Mouse (Mus musculus) leukemia stem cell, adult 10-12 weeks (primary cell): ENCODE data around the gene Pkp4. TPM values are rescaled to one million over a fixed set of nuclear protein-coding genes. Genes with fewer than 3 reads are reported as not detected.

ENCODE experiments used
- polyA plus RNA-seq: library from polyadenylated mRNA; stranded (reverse); fragments of >175 nt; gene quantifications from 2 replicates; pipeline ENCODE4 v1.2.3, GENCODE M21; 2012; ENCODE audit warnings: low replicate concordance

The Pkp4 gene
- 12.4 and 46.3 TPM in 2 replicates for polyA plus RNA-seq

DNA sequence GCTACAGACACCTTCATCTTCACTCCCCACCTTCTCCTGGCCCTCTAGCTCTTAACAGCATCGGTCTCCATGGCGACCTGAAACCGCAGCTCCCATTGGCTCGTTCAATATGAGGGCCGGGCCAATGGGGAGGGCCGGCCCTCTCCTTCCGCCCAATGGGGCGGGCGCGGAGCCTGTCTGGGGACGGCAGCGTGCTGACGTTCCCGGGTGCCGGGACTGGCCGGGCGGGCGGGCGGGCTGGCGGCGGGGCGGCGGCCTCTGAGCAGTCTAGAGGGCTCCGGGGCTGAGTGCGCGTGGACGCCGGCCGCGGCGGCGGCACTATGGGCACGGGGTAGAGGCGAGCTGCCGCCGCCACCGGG lies at the start of gene Pkp4, which contains the start of gene Ccdc148:
Pkp4 (plus strand) TSS at position 246 of the 359 bp plus-strand sequence.
Ccdc148 (minus strand) TSS at position 79 of the 359 bp plus-strand sequence.

Other genes starting within 250 kb of the Pkp4 start
- gene Ccdc148, start 167 bp upstream of the Pkp4 start, polyA plus RNA-seq, result not detected in 2 replicates